Mouse (Mus musculus): Measurements from ENCODE around the gene Slc38a8.

- no peak for TF ChIP-seq CTCF (IDR thresholded peaks at IDR 0.05; ENCODE audit: borderline replicate concordance, insufficient read depth, low read length)
- no peak for TF ChIP-seq POLR2A (IDR thresholded peaks at IDR 0.05; ENCODE audit: low read depth, low read length)
Observed at GRCm38 (mm10) chr8:119506106-119506505, 4.6 kb upstream of the Slc38a8 start.

All from embryonic fibroblast, embryonic 13.5 days (primary cell).